Mouse (Mus musculus) cerebellum, adult 8-10 months (tissue): ENCODE results near the gene Prb1.
"Not testable (repeated sequence)": the region's sequence is repeated elsewhere in the genome, so short reads cannot be mapped to it uniquely, and the experiment has no call there.

ENCODE experiments used
- DNase-seq: peaks from one replicate; pipeline ENCODE4 v3.0.0; 2022

Gene Prb1

DNA sequence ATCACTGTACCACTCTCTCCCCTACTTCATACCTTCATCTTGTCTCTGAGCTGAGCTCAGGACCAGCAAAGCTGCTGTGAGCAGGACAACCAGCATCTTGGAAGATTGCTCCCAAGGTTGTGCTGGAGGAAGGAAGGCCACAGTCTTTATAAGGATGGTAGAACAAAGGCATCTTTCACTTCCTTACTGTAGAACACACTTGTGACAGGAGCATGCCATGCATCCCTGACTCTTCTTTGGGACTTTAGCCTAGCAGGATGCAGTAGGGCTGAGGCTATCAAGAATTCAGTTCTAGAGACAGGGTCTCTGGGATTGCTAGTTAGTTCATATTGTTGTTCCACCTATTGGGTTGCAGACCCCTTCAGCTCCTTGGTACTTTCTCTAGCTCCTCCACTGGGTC, at the start of gene Prb1:
TSS of gene Prb1 (minus strand) at position 101 of the 400 bp plus-strand sequence.
- not testable (repeated sequence) for DNase-seq
